Mouse (Mus musculus) cerebellum, adult 2 months (tissue): ENCODE results near the gene Arih1.

Experiments used
- CTCF ChIP-seq: fragments of 200-500 bp; IDR thresholded peaks from 2 replicates; pipeline ENCODE4 v1.5.1; 2011; ENCODE audit warnings: low read depth, mild to moderate bottlenecking, control low read depth, low read length, moderate library complexity, borderline replicate concordance; ENCODE audit not compliant: insufficient read depth
- POLR2A ChIP-seq: fragments of 200-500 bp; IDR thresholded peaks from 2 replicates; pipeline ENCODE4 v1.6.1; 2011; ENCODE audit warnings: low read length, control low read depth, borderline replicate concordance; ENCODE audit not compliant: insufficient read depth

GRCm38 (mm10) chr9:59420487-59420886, 65.9 kb downstream of the Arih1 start:
- TF ChIP-seq POLR2A = no peak
- no peak for TF ChIP-seq CTCF
